Mouse (Mus musculus): ENCODE data around the gene Alpk3. TPM values are rescaled to one million over a fixed set of nuclear protein-coding genes. Genes with fewer than 3 reads are reported as not detected.

Alpk3 gene
- polyA plus RNA-seq, 1 experiment from 2014 or later: 0.11 TPM

DNA sequence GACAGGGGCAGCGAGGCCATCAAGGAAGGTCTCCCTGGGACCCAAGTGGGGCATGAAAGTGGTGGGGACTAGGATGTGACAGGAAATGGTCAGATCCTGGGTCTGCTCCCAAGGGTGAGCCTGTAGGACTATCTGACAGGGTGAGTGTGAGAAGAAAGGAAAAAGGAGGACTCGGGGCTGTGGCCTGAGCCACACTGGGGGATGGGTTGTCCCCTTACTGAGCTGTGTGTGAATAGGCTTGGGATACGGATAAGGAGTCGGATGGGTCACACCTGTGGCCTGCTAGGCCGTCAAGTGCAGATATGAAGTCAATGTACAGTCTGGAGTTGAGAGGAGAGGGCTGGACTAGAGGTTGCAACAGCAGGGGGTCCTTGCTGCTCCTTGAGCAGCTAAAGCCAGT, 18.3 kb downstream of the Alpk3 start:
- H3K36me3 ChIP-seq (replicated peaks): no peaks in the 10 kb centered on the region
- H3K27me3 ChIP-seq (replicated peaks; ENCODE audit: low read depth, poor library complexity, severe bottlenecking): 0 out of 2 replicates have a peak, but pooled peaks cover 5% of the 10 kb centered on the region
- WGBS: 89% methylated on average over 5 of the region's 5 CpGs
- no peak overlapping the region for H3K4me3 ChIP-seq
- H3K27ac ChIP-seq (replicated peaks): peak overlapping the region; percentile 2; the same call in 1 of the 2 replicates
- H3K4me1 ChIP-seq: peaks cover 36% of the 10 kb centered on the region
- DNase-seq (ENCODE audit: low spot score): no peak
- H3K9me3 ChIP-seq: no peaks in the 10 kb centered on the region

DNA sequence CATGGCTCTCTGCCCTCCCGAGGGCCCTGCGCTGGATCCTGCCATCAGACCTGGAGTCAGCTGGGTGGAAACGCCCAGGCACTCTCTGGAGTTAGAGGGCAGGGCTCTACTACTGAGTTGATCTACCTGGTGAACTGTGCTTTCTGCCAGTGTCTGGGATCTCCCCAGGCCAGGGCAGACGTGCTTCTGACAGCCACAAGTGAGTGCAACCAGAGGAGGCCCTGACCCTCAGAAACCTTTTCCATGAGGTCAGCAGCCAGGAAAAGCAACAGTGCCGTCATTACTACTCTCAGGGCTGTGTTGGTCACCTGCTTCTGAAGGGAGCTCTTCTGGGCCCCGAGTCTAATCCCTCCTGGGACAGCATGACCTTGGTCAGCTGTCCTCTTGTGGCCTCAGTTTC, 19.6 kb downstream of the Alpk3 start:
- no peaks in the 10 kb centered on the region for H3K9me3 ChIP-seq
- 0 out of 2 replicates have a peak, but pooled peaks cover 5% of the 10 kb centered on the region for H3K27me3 ChIP-seq (replicated peaks; ENCODE audit: low read depth, poor library complexity, severe bottlenecking)
- no peaks in the 10 kb centered on the region for H3K36me3 ChIP-seq (replicated peaks)
- H3K27ac ChIP-seq (replicated peaks): no peak overlapping the region
- whole genome bisulfite sequencing: 65% methylated on average over 6 of the region's 6 CpGs
- no peak overlapping the region for H3K4me3 ChIP-seq
- H3K4me1 ChIP-seq: peaks cover 40% of the 10 kb centered on the region
- DNase-seq (ENCODE audit: low spot score): no peak

DNA sequence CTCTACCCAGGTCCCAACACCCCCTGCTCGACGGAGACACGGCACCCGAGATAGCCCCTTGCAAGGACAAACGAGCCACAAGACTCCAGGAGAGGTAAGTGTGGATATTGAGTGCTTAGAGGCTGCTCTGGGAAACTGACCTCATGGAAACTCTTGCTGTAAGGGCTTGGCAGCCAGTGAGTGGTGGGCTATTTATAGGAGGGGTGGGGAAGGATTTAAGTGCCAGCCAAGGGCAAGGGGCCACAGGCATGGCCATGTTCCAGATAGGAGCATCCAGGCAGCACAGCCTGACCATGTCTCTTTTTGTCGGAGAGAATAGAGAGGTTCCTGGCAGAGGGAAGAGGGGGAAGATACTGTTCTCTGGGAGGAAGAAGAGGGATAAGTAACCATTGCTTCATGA, 21.3 kb downstream of the Alpk3 start:
- no peak for DNase-seq (ENCODE audit: low spot score)
- Histone ChIP-seq H3K27ac (replicated peaks) (no peak overlapping the region), H3K4me1 (peaks cover 33% of the 10 kb centered on the region), H3K4me3 (no peak overlapping the region), H3K9me3 (no peaks in the 10 kb centered on the region), H3K36me3 (replicated peaks) (no peaks in the 10 kb centered on the region), H3K27me3 (replicated peaks; ENCODE audit: low read depth, poor library complexity, severe bottlenecking) (0 out of 2 replicates have a peak, but pooled peaks cover 5% of the 10 kb centered on the region)
- WGBS: 88% methylated on average over 6 of the region's 6 CpGs

DNA sequence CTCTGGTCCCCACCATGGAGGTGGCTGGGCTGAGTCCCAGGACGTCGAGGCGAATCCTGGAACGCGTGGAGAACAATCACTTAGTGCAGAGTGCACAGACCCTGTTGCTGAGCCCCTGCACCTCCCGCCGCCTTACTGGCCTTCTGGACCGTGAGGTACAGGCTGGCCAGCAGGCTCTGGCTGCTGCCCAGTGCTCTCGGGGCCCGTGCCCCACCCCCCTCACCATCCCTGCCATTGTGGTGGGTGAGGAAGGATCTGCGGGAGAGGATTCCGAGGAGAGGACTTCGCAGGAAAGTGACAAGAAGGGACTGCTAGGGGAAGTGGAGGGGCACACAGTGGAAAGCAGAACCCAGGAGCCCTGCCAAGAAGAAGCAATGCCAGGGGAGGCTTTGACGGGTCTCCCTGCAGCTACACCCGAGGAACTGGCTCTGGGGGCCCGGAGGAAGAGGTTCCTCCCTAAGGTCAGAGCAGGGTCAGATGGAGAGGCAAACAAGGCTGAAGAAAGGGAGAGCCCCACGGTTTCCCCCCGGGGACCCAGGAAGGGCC, 36.1 kb downstream of the Alpk3 start:
- H3K27ac ChIP-seq (replicated peaks): peak overlapping the region; percentile 41; the same call in 1 of the 2 replicates
- H3K4me1 ChIP-seq: peaks cover 12% of the 10 kb centered on the region
- no peak overlapping the region for H3K4me3 ChIP-seq
- H3K27me3 ChIP-seq (replicated peaks; ENCODE audit: low read depth, poor library complexity, severe bottlenecking): no peaks in the 10 kb centered on the region
- H3K9me3 ChIP-seq: no peaks in the 10 kb centered on the region
- no peak for DNase-seq (ENCODE audit: low spot score)
- 60% methylated on average over 18 of the region's 18 CpGs for WGBS
- H3K36me3 ChIP-seq (replicated peaks): no peaks in the 10 kb centered on the region

DNA sequence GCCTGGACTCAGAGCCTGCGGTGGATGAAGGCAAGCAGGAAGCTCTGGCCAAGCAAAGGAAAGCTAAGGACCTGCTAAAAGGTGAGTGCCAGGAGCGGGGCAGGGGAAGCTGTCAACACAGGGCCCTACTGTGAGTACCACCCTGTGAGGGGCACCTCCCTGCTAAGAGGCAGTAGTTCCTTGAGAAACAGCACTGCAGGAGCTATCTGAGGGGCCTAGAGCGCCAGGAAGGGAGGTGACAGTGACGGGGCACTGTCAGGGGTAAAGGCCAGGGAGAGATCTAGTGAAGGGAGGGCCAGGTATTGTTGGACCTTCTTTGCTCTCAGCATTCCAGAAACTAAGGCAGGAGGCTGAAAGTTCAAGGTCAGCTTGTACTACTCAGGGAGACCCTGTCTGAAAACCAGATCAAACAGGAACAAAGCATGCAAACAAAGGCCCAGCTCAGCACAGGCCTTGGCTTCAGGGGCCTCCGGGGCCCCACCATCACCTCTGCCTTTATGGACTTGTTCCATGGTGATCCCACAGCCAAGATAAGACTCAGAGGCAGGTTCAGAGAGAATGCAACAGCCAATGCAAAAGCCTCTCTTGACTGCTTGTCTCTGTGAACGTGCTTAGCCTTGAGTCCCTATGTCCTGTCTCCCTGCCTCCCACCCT, 36.8 kb downstream of the Alpk3 start:
- Histone ChIP-seq H3K4me3 (no peak overlapping the region), H3K36me3 (replicated peaks) (no peaks in the 10 kb centered on the region), H3K9me3 (no peaks in the 10 kb centered on the region), H3K4me1 (peaks cover 12% of the 10 kb centered on the region), H3K27me3 (replicated peaks; ENCODE audit: low read depth, poor library complexity, severe bottlenecking) (no peaks in the 10 kb centered on the region), H3K27ac (replicated peaks) (peak overlapping the region; percentile 41; the same call in 1 of the 2 replicates)
- 77% methylated on average over 6 of the region's 6 CpGs for WGBS
- DNase-seq (ENCODE audit: low spot score): no peak

DNA sequence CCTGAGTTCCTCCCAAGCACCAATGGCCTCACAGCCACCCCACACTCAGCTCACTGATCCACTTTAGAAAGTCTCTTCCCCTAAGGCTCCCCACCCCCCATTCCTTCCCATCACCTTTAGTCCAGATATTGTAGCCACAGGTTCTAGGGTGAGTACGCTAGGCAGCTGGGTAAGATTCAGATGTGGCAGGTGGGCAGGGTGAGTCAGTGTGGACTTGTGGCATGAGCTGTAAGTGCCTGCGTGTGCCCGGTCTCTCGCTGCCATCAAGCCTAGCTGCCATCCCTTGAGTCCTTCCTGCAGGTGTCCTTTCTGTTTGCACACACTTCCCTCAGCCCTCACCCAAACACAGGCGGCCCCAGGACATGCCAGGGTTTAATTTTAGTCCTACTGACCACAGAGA, 42.9 kb downstream of the Alpk3 start:
- Histone ChIP-seq H3K4me1 (no peaks in the 10 kb centered on the region), H3K4me3 (no peak overlapping the region), H3K27ac (replicated peaks) (no peak overlapping the region), H3K9me3 (no peaks in the 10 kb centered on the region), H3K27me3 (replicated peaks; ENCODE audit: low read depth, poor library complexity, severe bottlenecking) (no peaks in the 10 kb centered on the region), H3K36me3 (replicated peaks) (no peaks in the 10 kb centered on the region)
- DNase-seq (ENCODE audit: low spot score): no peak
- WGBS: 83% methylated on average over 5 of the region's 5 CpGs

DNA sequence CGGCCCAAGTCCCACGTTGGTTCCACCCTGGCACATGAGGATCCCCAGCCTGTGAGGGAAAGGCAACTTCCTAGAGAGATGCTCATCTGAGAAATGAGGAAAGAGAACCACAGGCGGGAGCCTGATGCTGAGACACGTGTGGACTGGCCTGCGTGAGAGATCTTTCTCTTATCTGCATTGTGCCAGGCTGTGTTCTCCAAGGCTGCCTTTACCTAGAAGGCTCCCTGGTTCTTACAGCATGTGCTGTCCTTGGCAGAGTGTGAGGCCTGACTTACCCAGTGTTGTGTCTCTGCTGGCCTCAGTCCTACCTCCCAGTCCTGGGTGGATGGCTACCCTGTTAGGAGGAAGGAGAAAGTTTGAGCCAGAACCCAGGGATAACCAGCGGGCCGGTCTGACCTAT, 45.5 kb downstream of the Alpk3 start:
- WGBS: 90% methylated on average over 7 of the region's 7 CpGs
- Histone ChIP-seq H3K4me3 (no peak overlapping the region), H3K27ac (replicated peaks) (no peak overlapping the region), H3K4me1 (0 out of 2 replicates have a peak, but pooled peaks cover 5% of the 10 kb centered on the region), H3K27me3 (replicated peaks; ENCODE audit: low read depth, poor library complexity, severe bottlenecking) (no peaks in the 10 kb centered on the region), H3K9me3 (no peaks in the 10 kb centered on the region), H3K36me3 (replicated peaks) (no peaks in the 10 kb centered on the region)
- no peak for DNase-seq (ENCODE audit: low spot score)

DNA sequence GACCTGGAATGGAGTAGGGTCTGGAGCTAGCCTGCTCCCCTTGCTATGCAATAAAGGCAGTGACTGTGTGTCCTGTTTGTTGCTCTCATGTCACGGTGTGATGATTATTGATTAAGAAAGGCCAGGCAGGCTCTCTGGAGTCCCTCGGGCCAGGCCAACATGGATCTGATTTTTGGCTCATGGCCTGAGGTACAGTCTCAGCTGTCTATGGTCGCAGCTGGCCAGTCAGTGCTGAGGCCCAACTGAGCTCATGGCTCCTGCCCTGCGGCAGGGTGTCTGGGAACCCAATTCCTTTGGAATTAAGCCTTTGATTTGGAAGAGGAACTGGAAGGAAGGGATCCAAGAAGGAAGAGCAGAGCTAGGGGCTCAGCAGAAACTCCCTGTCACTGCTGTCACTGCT, 48.1 kb downstream of the Alpk3 start:
- Histone ChIP-seq H3K36me3 (replicated peaks) (no peaks in the 10 kb centered on the region), H3K4me1 (peaks cover 10% of the 10 kb centered on the region), H3K4me3 (no peak overlapping the region), H3K27ac (replicated peaks) (no peak overlapping the region), H3K9me3 (no peaks in the 10 kb centered on the region), H3K27me3 (replicated peaks; ENCODE audit: low read depth, poor library complexity, severe bottlenecking) (no peaks in the 10 kb centered on the region)
- 64% methylated on average over 4 of the region's 4 CpGs for WGBS
- DNase-seq (ENCODE audit: low spot score): no peak

DNA sequence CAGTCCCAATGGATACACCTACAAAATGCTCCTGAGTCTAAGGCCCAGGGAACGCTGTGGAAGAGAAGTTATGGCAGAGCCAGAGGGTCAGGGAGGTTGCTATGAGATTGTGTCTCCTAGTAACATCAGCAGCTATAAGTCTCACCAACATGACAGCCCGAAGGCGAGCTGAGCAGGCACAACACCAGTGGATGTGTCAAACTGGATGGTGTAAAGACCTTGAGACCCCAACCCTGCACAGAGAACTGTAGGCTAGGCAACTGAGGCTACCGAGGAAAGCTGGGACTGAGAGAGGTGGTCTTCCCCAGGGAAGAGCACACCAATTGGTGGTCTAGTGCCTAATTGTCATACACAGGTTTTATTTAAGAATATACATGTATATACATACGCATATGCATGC, 50.8 kb downstream of the Alpk3 start:
- no peak for DNase-seq (ENCODE audit: low spot score)
- Histone ChIP-seq H3K27ac (replicated peaks) (no peak overlapping the region), H3K27me3 (replicated peaks; ENCODE audit: low read depth, poor library complexity, severe bottlenecking) (no peaks in the 10 kb centered on the region), H3K9me3 (no peaks in the 10 kb centered on the region), H3K36me3 (replicated peaks) (no peaks in the 10 kb centered on the region), H3K4me1 (peaks cover 10% of the 10 kb centered on the region), H3K4me3 (no peak overlapping the region)
- WGBS: 87% methylated on average over 5 of the region's 5 CpGs

DNA sequence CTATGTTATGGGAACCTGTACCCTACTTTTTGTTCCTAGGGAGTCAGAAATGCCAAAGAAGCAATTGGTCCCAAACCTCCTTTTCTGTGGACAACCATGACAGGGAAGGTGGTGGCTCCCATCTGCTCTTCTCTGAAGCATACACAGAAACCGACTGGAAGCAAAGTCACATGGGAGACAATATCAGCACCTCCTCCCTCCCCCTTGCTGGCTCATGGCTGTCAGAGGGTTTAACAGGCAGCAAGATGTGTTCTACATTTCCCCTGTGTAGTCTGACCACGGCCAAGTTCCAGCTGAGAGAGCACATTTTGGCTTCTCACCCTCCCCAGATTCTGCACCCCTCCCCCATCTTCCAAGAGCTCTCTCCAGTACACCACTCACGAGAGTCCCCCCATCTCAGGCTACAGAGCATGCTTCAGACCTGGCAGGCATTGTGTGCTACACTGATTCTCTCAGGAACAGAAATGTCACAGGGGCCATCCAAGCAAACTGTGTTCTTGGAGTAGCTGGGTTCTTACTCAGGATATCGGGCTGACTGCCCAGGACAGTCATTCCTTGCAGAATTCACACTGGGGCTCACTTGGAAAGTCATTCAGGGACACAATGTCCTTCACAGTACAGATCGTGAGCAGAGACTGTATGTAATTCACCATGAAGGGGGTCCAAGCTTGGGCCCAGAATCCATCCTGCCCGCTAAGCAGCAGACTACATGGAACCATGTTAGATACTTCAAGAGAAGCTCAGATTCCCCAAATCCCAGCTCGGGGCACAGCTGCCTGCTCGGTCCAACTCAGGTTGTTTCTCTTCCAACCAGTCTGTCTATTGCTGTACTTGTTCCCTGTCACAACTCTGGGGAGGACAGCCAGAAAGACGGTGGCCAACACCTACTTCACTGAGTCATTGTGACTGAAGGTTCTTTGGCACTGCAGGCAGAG, 52.6 kb downstream of the Alpk3 start:
- Histone ChIP-seq H3K9me3 (no peaks in the 10 kb centered on the region), H3K27me3 (replicated peaks; ENCODE audit: low read depth, poor library complexity, severe bottlenecking) (peaks cover 4% of the 10 kb centered on the region; the same call in 1 of the 2 replicates), H3K4me1 (peaks cover 10% of the 10 kb centered on the region), H3K27ac (replicated peaks) (no peak overlapping the region), H3K36me3 (replicated peaks) (no peaks in the 10 kb centered on the region), H3K4me3 (no peak overlapping the region)
- 77% methylated on average over 9 of the region's 9 CpGs for WGBS
- DNase-seq (ENCODE audit: low spot score): no peak

DNA sequence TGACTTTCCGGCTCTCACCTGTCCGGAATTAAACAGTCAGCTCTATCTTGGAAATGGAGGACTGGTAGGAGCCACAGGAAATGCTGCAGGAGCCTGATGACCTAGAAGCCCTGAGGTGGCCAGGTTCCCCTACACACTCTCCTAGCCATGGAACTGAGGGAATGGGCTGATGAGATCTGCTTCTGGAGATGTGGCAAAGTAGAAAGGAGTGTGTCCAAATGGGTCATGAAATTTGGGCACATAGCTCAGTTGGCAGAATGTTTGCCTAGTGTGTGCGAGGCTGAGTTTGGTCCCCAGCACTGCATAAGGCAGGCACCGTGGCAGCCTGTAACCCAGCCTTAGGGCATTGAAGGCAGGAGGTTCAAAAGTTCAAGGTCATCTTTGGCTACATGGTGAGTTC, 53.4 kb downstream of the Alpk3 start:
- no peaks in the 10 kb centered on the region for H3K36me3 ChIP-seq (replicated peaks)
- peaks cover 6% of the 10 kb centered on the region; the same call in 1 of the 2 replicates for H3K27me3 ChIP-seq (replicated peaks; ENCODE audit: low read depth, poor library complexity, severe bottlenecking)
- no peak overlapping the region for H3K4me3 ChIP-seq
- peaks cover 6% of the 10 kb centered on the region for H3K4me1 ChIP-seq
- no peak for DNase-seq (ENCODE audit: low spot score)
- no peak overlapping the region for H3K27ac ChIP-seq (replicated peaks)
- H3K9me3 ChIP-seq: no peaks in the 10 kb centered on the region
- 94% methylated on average over 4 of the region's 4 CpGs for WGBS

DNA sequence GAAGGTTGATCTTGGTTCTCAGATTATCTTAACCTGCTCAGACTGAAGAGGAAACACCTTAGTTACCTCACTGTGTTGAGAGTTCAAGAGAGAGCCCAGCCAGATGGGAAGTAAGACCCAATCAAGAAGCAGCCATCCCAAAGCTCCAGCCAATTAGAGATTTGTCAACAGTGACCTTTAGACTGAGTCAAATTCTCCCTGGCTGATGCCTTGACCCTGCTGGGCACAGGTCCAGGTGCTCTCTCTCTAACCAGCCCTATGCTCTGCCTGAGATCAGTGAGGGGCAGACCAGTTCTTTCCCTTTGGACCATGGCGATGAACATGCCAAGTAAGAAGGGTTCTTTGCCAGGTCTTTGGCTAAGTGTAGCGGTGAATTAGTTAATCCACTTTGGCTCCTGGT, 54.3 kb downstream of the Alpk3 start:
- Histone ChIP-seq H3K4me1 (peaks cover 5% of the 10 kb centered on the region), H3K4me3 (no peak overlapping the region), H3K27ac (replicated peaks) (no peak overlapping the region), H3K27me3 (replicated peaks; ENCODE audit: low read depth, poor library complexity, severe bottlenecking) (peaks cover 6% of the 10 kb centered on the region; the same call in 1 of the 2 replicates), H3K36me3 (replicated peaks) (no peaks in the 10 kb centered on the region), H3K9me3 (no peaks in the 10 kb centered on the region)
- DNase-seq (ENCODE audit: low spot score): no peak
- 95% methylated on average over 2 of the region's 2 CpGs for WGBS

Data from embryonic facial prominence, embryonic 10.5 days (tissue).